Mouse (Mus musculus): ENCODE data around the gene Slk.
"Not testable (repeated sequence)": the region's sequence is repeated elsewhere in the genome, so short reads cannot be mapped to it uniquely, and the experiment has no call there.

The Slk gene

DNA sequence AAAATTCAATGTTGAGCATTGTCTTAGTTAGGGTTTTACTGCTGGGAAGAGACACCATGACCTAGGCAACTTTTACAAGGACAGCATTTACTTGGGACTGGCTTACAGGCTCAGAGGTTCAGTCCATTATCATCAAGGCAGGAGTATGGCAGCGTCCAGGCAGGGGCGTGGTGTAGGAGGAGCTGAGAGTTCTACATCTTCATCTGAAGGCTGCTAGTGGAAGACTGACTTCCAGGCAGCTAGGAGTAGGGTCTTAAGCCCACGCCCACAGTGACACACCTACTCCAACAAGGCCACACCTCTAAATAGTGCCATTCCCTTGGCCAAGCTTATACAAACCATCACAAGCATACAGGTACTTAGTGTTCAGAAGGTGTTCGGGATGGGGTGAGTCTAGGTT lies 7.5 kb upstream of the Slk start:
- DNase-seq (ENCODE audit: low spot score) = not testable (repeated sequence)

DNA sequence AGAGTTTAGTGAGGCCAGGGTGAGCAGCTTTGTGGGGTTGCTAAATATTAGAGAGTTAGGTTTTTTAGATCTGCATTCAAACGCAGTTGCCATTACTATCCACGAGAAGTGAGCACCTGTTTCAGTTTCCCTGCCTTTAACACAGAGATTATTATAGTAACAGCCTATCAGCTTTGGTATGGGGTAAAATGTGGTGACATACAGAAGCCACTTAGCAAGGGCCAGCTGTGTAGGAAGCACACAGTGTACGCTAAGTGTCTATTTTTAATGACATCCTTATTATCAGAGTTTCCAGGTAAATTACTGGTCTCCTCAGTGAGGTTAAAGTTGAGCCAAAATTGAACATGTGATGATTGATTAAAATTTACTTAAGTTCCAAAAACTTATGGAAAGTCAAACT lies 5.8 kb upstream of the Slk start:
- no peak for DNase-seq (ENCODE audit: low spot score)

DNA sequence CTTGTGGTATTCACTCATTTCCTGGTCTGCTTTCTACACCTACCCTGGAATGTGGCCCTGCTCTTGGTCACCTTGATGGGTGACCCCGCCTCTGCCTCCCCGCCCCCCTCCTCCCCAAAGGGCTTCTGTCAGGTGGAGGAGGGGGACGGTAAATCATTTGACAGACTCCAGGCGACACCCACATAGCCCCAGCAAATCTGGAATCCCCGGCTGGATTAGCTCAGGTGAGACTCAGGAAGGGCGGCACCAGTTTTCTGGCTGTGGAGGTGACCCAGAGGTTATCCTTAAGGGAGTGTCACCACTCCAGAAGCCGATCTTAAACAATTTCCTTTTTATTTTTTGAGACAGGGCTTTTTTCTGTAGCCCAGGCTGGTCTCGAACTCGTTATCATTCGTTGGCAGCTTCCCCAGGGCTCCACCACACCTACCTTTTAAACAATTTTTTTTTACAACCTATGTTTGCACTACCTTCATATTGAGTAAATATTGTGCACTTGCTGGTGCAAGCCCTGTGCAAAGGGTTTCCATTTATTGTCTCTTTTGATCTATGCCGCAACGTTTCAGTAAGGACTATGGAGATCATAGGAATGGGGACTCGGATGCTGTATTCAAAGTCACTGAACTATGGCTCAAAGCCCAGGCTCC lies 775 bp upstream of the Slk start:
- no peak for DNase-seq (ENCODE audit: low spot score)

DNA sequence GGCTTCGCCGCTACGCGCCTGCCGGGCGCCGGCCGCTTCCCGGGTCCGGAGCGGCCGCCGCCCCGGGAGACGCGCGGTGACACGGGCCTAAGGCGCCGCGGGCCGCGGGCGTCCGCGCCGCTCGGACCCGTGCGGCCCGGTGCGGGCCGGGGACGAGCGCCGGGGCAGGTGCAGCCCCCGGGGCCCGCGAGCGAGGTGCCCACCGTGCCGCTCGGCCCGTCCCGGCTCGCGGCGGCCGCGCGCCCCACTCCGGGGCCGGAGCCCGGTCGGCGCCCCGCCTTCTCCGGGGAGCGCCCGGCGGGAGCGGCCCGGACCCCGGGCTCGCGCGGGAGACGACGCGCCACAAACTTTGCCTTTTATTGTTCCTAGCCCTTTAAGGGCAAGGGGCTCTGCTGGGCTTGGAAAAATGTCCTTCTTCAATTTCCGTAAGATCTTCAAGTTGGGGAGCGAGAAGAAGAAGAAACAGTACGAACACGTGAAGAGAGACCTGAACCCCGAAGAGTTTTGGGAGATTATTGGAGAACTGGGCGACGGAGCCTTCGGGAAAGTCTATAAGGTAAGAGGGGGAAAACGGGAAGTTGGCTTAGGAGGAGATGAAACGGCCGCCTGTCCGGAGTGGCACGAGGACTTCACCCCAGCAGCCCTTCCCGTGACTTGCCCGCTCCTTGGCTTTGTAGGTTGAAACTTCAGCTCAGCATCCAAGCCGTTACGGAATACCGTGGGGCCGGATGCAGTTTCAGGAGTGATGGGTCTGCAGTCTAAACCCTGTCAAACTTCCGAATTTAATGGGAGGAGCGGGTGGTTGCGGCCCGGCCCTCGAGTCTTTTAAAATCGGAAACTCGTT lies 532 bp downstream of the Slk start:
- peak; percentile 40 for DNase-seq (ENCODE audit: low spot score)

DNA sequence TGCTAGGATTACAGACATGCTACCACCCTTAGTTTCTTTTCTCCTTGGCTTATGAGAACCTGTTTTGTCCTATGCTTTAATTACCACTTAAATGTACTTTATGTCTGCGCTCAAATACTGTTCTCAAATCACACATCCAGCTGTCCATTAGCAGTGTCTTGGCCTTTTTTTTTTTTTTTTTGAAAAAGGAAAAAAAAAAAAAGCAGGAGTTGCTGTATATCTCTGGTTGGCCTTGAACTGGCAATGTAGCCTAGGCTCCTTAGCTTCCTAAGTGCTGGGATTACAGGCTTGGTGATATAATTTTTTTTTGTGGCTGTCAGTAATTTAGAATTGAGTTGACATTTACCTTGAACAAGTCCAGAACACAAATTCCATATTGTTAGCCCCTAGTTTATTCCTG lies 6.3 kb downstream of the Slk start:
- DNase-seq (ENCODE audit: low spot score) = no peak

DNA sequence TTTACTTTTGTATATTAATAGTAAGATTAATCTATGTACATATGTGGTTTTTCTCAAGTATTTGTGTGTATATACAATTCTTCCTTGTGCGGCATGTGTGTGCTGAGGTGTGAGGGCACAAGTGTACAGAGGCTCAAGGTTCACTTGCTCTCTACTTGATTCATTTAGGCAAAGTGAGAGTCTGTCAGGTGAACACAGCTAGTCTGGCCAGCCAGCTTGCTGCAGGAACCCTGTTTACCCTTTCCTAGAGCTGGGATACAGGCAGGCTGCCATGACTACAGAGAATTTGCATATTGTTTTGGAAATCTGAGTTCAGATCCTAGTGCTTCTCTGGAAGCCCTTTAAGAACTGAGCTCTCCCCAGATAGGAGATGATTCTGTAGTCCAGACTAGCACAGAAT lies 7.5 kb downstream of the Slk start:
- no peak for DNase-seq (ENCODE audit: low spot score)

DNA sequence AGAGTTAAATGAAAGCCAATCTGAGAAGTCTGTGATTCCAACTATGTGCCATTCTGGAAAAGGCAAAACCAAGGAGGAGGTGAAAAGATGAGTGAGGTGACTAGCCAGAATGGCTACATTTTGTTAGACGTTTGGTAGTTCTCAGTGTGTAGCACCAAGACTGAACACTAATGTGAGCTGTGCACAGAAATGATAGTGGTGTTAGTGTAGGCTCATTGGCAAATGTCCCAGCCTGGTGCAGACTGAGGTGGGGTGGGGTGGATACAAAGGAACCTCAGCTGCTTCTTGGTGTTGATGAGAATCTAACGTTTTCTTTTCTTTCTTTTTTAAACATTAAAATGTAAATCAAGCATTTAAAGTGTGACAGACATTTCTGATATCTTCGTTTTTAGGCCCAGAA lies 29.0 kb downstream of the Slk start:
- DNase-seq (ENCODE audit: low spot score) = no peak

DNA sequence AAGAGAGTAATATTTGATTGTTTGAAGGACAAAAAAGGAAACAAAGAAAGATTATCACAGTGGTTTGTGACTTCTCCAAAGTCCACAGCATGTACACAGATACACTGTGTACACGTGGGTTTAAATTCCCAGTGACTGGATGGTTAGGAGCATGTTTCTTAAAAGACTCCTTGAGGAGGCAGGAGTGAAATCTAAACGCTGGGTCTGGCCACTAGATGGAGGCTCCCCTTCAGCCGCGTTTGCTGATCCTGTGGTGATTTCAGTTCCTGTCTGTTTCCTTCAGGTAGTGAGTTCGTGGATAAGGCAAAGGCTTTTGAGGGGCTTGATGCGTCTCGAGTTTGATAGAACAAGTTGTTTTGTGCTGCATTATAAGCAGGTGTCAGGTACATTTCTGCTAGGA lies 34.0 kb downstream of the Slk start:
- DNase-seq (ENCODE audit: low spot score) = no peak

DNA sequence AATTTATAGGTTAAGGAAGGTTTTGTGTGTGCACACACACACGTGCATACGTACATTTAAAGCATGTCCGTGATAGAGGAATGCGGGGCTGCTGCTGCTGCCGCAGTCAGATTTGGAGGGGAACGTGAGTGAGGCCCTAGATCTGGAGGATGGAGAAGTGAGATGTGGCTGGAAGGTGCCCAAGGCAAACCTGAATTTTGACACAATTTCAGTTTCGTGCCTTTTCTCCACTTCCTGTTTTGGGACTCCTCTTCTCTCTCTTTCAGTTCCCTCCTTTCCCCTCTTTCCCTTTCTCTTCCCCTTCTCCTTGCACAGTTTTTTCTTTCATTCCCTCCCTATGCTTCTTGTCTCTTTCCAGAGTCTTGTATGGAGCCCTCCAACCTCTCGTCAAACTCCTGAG lies 42.0 kb downstream of the Slk start:
- no peak for DNase-seq (ENCODE audit: low spot score)

DNA sequence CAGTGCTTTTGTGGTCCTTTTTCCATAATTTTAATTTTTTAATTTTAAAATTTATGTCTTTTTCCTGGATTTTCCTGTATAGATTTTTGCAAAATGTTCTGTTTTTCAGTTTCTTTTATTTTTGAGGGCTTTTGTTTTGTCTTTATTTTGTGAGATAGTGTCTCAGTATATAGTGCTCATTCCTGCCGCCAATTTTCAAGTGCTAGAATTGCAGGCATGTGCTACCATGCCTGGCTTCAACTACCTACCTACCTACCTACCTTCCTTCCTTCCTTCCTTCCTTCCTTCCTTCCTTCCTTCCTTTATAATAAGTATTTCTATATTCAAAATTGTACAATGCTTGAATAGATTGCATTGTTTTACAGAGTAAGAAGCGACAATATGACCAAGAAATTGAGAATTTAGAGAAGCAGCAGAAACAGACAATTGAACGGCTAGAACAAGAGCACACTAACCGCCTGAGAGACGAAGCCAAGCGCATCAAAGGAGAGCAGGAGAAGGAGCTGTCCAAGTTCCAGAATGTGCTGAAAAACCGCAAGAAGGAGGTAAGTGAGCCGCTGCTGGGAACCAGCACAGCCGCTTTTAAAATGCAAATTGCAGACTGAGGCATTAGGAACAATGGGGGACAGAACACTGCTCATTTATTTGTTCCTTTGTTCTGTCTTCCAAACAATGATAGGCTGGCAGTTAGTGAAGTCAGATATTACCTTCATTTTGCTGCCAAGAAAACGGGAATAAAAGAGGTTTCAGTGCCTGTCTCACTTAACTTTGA lies 45.6 kb downstream of the Slk start:
- no peak for DNase-seq (ENCODE audit: low spot score)

DNA sequence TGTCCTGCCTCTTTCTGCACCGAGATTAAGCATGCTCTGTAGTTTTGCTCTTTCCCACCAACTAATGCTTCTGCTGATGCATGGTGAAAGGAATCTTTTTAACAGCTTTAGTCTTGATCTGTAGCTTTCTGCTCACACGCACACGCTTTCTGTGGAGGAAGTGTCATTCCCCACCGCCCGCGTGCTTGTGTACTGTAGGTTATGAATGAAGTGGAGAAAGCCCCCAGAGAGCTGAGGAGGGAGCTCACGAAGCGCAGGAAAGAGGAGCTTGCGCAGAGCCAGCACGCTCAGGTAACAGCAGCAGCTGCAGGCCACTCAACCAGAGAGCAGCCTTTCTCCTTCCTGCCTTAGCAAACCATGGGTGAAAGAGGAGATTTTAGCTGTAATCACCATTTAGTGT lies 48.0 kb downstream of the Slk start:
- no peak for DNase-seq (ENCODE audit: low spot score)

DNA sequence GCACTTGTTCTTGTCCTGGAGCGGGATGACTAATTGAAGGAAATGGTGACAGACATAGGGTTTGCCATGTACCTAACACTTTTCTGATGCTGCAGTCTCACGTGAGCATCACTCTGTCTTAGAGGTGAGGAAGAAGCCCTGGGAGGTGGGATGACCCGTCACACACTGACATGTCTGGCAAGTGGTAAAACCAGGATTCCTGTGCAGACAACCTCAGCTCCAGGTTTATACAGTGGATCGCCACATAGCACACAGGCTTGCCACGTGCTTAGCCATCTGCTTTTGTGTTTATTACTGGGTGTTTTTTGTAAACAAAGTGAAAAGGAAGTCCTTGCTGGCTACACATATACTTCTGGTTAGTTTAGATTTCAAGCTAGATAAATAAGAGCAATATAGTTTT lies 49.6 kb downstream of the Slk start:
- no peak for DNase-seq (ENCODE audit: low spot score)

DNA sequence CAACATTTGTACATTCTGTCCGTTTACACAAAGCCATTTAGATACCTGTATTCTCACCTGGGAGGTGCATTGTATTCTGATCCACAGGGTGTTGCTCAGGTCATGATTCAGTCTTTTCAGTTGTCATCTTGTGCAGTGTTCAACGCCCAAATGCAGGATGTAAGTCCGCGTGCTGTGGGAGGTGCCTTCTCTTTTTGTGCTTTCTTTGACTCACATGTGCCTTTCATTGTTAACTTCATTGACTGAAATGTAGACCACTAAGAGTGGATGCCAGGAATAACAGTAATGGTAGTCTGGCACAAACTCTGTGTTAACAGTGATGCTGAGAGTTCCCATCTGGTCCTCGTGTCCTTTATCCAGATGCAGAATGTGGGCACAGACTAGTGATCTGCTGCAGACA lies 50.9 kb downstream of the Slk start:
- DNase-seq (ENCODE audit: low spot score) = no peak

DNA sequence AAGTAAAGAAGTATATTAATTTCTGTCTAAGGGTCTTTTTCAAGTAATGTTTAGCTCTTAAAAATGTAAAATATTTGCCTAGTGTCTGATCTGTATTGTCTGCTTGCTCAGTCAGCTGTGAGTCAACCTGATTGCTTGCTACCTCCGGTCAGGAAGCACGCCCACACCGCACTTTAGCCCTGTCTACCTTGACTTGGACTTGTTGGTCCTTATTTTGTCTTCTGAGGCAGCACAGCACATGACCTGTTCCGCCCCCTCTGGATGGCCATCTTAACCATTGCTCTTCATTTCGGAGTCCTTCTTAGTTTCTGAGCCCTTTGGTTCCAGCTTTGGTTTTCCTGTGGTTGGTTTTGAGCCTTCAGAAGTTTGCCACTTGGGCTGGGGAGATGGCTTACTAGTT lies 52.3 kb downstream of the Slk start:
- DNase-seq (ENCODE audit: low spot score) = no peak

DNA sequence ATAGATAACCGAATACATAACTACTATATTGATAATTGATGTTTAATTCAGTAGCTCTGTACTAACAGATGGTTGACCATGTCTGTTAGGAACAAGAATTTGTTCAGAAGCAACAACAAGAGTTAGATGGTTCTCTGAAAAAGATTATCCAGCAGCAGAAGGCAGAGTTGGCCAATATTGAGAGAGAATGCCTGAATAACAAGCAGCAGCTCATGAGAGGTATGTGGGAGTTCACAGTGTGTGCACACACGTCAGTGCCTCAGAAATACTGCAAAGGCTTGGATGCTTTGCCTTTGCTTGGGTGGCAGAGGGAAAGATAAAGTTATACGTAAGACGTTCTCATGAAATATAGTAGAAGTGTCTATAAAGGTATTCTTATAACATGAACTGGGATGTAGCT lies 55.9 kb downstream of the Slk start:
- no peak for DNase-seq (ENCODE audit: low spot score)

DNA sequence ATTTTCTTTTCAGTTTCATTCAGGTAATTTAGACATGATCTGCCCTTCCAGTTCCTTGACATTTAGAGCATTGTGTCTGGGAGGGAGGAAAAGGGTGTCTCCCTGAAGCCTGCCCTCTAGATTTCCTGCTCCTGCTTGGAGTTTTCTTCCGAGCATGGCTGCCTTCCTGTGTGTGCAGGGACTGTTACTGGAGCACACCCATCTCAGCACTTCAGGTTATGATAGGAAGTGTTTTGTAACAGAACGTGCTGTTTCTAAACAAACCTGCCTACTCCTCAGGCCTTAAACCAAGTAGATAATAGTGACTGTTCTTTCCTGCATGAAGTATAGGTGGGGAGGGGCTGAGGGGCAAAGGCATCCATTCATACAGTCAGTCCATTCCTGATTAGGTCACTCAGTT lies 64.4 kb downstream of the Slk start:
- no peak for DNase-seq (ENCODE audit: low spot score)

DNA sequence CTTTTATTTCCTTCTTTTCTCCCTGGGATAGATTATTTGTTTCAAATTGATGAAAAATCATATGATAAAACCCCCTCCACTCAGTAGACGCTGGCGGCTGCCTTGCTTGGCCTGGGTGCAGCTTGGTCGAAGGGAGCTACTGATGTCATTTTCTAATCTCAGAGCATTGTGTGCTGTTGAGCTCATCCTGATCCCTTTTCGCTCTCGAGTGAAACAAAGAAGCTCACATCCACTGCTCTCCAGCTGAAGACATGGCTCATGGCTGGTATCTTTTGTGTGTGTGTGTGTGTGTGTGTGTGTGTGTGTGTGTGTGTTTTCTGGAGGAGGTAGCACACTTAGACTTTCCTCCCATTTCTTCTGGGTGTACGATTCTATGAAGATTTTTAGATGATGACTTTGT lies 66.1 kb downstream of the Slk start:
- no peak for DNase-seq (ENCODE audit: low spot score)

DNA sequence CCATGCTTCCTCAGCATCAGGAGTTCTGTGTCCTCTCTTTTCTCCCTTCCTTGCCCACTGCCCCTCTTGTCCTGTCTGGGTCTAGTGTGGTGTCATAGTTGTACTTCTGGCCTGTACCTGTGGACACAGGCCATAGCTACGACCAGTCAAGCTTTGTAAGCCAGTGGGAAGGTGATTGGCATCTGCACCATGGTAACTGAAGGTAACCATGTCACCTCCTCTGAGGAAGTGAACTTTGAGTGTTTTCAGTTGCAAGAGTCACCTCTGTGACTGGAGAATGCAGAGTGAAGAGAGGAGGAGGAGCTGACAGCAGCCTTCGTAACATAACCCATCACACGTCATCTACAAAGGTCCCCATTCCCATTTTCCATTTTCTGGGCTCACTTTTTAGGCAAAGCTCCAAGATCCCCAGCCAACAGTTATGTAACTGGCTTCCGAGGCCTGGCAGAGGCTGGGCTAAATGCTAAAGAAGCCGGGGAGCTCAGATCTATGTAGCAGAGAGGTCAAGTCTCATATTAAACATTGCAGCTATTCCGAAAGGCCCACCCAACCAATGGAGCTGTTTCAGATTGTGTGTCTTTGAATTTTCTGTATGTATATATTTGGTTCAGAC lies 67.1 kb downstream of the Slk start:
- DNase-seq (ENCODE audit: low spot score) = no peak

DNA sequence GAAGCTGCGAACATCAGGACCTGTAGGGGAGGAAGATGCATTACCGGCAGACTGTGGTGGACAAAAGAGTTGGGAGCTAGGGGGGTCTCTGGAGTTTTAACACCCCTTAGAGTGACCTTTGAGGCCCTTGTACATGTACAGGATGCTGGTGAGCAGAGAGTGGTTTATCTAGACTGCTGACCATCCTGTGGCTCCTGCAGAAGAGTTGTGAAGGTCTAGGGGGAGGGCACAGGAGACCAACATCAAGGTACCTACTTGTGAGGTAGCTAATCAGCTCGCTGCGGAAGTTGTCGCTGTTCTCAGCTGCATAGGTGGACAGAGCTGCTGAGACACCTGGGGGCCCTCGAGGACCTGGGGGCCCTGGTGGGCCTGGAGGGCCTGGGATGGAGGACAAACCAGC lies 69.6 kb downstream of the Slk start:
- DNase-seq (ENCODE audit: low spot score) = no peak

DNA sequence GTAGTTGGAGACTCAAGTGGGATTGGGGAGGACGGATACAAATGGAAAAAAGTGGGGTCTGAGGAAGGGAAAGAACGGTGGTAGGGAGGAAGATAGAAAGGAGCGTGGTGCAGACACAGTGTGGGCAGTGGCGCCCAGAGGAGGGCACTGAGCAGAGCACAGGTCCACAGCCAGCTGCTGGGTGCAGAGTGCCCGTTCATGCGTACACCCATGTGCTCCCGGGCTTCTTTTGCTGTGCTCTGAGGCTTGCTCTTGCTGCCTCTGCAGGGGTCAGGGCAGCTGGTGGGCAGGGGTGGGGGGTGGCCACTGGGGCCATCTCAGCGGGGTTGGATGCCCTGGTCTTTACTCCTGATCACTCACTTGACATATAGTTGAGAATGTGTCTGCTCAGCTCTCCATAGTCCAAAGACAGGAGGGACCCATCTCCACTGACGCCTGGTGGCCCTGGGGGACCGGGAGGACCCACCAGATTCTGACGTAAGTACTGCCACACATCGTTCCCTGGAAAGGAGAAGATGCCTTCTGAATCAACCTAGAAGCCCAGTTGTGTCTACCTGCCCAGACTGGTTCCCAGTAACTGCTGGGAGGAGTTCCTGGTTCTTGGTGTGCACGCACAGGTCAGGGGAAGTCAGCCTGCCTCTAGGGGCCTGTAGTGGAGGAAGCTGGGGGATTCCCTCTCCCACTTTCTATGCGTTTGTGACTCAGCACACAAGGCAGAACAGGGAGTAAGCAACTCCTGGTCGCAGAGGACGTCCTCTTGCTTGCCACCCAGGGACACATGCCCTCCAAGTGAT lies 71.1 kb downstream of the Slk start:
- DNase-seq (ENCODE audit: low spot score) = no peak

DNA sequence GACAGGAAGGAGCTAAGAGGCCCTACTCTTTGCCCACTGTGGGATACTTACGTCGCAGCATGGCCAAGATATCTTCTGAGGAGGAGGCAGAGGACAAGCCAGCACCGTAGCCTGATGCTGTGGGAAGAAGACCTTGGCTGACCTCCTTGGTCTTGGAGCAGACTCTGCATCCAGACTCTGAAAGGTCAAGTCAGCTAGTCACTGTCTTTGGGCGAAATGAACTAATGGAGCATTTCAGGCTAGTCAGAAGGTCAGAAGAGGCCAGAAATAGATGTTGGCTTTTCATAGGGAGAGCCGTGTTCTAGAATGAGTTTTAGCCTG lies 71.6 kb downstream of the Slk start:
- no peak for DNase-seq (ENCODE audit: low spot score)

DNA sequence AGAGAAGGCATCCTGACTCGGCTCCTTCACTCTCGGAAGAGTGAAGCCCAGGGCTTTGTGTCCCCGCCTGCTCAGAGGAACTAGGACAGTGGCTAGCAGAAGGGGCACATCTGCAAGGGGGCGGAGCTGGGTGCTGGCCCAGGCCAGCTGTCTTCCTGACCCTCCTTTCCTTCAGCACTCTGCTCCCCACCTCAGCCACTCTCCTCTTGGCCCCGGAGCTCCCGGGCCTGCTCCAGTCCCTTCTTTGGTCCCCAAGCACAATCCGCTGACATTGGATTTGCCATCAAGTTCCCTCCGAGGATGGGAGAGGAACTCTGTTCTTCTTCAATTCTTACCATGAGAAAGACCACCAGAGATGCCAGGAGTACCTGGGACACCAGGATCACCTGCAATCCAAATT lies 72.8 kb downstream of the Slk start:
- DNase-seq (ENCODE audit: low spot score) = no peak
